Mouse (Mus musculus): ENCODE measurements around the gene Aldh3b1. TPM values are rescaled to one million over a fixed set of nuclear protein-coding genes. Genes with fewer than 3 reads are reported as not detected.
"Not testable (repeated sequence)": the region's sequence is repeated elsewhere in the genome, so short reads cannot be mapped to it uniquely, and the experiment has no call there.

Gene Aldh3b1
- polyA plus RNA-seq, 1 experiment from 2014 or later: 0.65 TPM

DNA sequence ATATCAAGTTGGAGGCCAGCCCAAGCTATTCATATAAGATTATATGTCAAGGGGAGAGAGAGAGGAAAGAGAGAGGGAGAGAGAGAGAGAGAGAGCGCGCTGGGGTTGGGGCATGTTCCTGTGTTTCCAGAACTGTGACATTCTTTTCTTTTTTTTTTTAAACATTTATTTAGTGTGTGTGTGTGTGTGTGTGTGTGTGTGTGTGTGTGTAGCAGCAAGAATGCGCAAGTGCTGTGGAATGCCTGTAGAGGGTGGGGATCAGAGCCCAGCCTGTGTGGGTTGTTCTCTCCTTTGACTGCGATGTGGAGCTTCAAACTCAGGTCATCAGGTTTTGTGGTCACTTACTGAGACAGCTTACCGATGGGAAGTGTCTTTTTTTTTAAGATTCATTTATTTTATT is 30.6 kb upstream of the Aldh3b1 start:
- WGBS: 94% methylated on average over 5 of the region's 5 CpGs
- Histone ChIP-seq H3K9me3 (ENCODE audit: control insufficient read depth, low read length) (no peaks in the 10 kb centered on the region), H3K36me3 (ENCODE audit: control insufficient read depth, insufficient read depth, low read length) (no peaks in the 10 kb centered on the region), H3K4me2 (ENCODE audit: low read depth) (no peak overlapping the region), H3K4me3 (ENCODE audit: low read depth, low read length) (no peak overlapping the region), H3K27ac (ENCODE audit: low read depth, low read length) (no peak overlapping the region), H3K27me3 (ENCODE audit: control insufficient read depth, insufficient read depth, low read length) (no peaks in the 10 kb centered on the region), H3K9ac (ENCODE audit: low read length) (no peak overlapping the region), H3K4me1 (ENCODE audit: control insufficient read depth, insufficient read depth, low read length) (no peaks in the 10 kb centered on the region)
- ATAC-seq (ENCODE audit: insufficient read depth, low FRiP score, low TSS enrichment): no peak
- DNase-seq (ENCODE audit: low spot score): no peak

DNA sequence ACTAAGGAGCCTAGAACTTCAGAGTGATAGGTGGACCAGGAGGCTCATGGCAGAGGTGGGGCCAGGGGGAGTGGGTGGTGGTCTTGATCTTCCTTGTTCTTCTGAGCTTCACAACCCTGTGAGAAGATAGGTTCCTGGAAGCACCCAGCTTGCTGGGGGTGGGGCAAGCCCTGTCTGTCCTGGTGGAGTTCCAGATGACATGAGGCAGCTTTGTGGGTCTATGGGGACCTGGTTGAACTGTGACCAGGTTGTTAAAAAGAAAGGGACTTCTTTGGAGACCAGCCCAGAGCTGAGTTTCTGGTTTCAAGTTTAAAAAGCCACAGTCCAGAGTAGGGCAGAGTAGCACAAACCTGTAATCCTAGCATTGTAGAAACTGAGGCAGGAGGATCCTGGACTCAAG is 29.4 kb upstream of the Aldh3b1 start:
- Histone ChIP-seq H3K4me1 (ENCODE audit: control insufficient read depth, insufficient read depth, low read length) (no peaks in the 10 kb centered on the region), H3K36me3 (ENCODE audit: control insufficient read depth, insufficient read depth, low read length) (no peaks in the 10 kb centered on the region), H3K27ac (ENCODE audit: low read depth, low read length) (no peak overlapping the region)

DNA sequence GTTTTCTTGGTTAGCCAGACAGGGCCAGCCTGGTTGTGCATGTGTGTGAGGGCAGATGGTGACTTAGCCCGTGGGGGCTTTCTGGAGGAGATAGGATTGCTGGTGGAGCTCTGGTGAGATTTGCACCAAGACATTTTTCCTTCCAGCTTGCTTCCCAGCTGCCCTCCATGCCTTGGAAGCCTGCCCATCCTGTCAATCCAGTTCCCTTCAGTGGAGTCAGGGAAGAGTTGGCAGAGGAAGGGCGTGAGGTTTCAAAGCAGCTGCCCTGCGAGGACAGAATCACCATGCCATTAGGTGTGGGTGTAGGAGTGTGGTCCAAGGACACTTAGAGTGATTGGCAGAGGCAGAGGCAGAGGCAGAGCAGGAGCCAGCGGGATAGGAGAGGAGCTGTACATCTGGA is 28.9 kb upstream of the Aldh3b1 start, which contains the start of gene Aldh3b3:
Gene Aldh3b3 (plus strand): TSS at position 176 of the 400 bp plus-strand sequence.
- DNase-seq (ENCODE audit: low spot score) (no peak), ATAC-seq (ENCODE audit: insufficient read depth, low FRiP score, low TSS enrichment) (no peak)
- WGBS: 80% methylated on average over 4 of the region's 4 CpGs
- no peak within 1 kb of the TSS for H3K4me2 ChIP-seq (ENCODE audit: low read depth)
- H3K36me3 ChIP-seq (ENCODE audit: control insufficient read depth, insufficient read depth, low read length): no peaks in the 10 kb centered on the region
- H3K9ac ChIP-seq (ENCODE audit: low read length): no peak within 1 kb of the TSS
- H3K4me1 ChIP-seq (ENCODE audit: control insufficient read depth, insufficient read depth, low read length): no peaks in the 10 kb centered on the region
- H3K27ac ChIP-seq (ENCODE audit: low read depth, low read length): no peak within 1 kb of the TSS
- H3K27me3 ChIP-seq (ENCODE audit: control insufficient read depth, insufficient read depth, low read length): no peaks in the 10 kb centered on the region
- no peaks in the 10 kb centered on the region for H3K9me3 ChIP-seq (ENCODE audit: control insufficient read depth, low read length)
- no peak within 1 kb of the TSS for H3K4me3 ChIP-seq (ENCODE audit: low read depth, low read length)

More for the DNA sequence above, 29.4 kb upstream of the Aldh3b1 start:
- H3K9ac ChIP-seq (ENCODE audit: low read length): no peak overlapping the region
- no peak for ATAC-seq (ENCODE audit: insufficient read depth, low FRiP score, low TSS enrichment)
- no peak overlapping the region for H3K4me3 ChIP-seq (ENCODE audit: low read depth, low read length)
- H3K4me2 ChIP-seq (ENCODE audit: low read depth): no peak overlapping the region
- no peaks in the 10 kb centered on the region for H3K27me3 ChIP-seq (ENCODE audit: control insufficient read depth, insufficient read depth, low read length)
- DNase-seq (ENCODE audit: low spot score): no peak
- H3K9me3 ChIP-seq (ENCODE audit: control insufficient read depth, low read length): no peaks in the 10 kb centered on the region

DNA sequence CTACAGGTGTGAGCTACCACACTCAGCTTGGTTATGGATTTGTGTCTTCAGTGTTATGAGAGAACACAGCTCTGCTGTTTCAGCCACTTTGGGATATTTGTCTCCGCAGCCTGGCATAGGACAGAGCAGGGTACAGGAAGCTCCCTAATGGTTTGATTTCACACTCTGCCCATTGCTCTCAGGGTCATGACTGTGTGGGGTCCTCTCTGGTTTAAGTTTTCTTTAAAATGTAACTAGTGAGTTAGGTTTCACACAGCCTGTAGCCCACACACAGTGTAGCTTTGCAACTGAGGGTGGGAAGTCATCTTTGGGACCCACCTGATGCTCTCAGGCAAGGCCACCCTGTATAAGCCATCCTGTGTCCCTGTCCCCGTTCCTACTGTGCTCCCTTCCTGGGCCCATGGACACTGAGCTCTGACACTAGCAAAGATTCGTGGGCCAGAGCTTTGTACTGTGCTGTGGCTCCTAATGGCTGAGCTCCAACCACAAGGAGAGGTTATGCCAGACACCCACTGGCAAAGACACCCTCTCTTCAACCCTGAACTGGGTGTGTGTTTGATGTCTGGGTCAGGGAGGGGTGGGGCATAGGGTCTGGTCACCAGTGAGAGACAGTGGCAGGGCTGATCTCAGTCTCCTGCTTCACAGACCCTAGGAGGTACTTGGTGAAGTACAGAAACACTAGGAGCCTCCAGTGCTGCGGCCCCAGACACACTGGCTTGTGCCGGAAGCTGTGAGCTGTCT is 27.9 kb upstream of the Aldh3b1 start:
- not testable (repeated sequence) for H3K4me3 ChIP-seq (ENCODE audit: low read depth, low read length); H3K4me1 ChIP-seq (ENCODE audit: control insufficient read depth, insufficient read depth, low read length); ATAC-seq (ENCODE audit: insufficient read depth, low FRiP score, low TSS enrichment); DNase-seq (ENCODE audit: low spot score); H3K27me3 ChIP-seq (ENCODE audit: control insufficient read depth, insufficient read depth, low read length); H3K9me3 ChIP-seq (ENCODE audit: control insufficient read depth, low read length); H3K36me3 ChIP-seq (ENCODE audit: control insufficient read depth, insufficient read depth, low read length); H3K4me2 ChIP-seq (ENCODE audit: low read depth); H3K9ac ChIP-seq (ENCODE audit: low read length); H3K27ac ChIP-seq (ENCODE audit: low read depth, low read length)
- 77% methylated on average over 4 of the region's 5 CpGs for WGBS

DNA sequence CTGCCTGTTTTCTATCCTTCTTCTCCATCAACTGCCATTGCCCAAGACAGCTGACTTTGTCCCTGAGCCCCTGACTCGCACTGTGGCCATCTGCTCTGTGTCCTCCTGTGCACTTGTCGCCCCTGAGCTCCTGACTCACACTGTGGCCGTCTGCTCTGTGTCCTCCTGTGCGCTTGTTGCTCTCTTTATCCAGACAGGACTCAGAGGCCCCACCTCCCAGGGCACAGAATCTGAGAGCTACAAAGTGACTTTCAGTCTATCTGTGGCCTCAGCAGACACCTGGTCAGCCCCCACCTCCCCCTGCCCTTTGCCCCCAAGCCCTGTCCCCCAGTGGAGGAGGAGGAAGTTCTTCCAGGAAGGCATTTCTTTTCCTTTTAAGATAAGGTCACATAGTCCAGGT is 26.2 kb upstream of the Aldh3b1 start:
- no peaks in the 10 kb centered on the region for H3K27me3 ChIP-seq (ENCODE audit: control insufficient read depth, insufficient read depth, low read length)
- ATAC-seq (ENCODE audit: insufficient read depth, low FRiP score, low TSS enrichment) (no peak), DNase-seq (ENCODE audit: low spot score) (no peak)
- no peaks in the 10 kb centered on the region for H3K36me3 ChIP-seq (ENCODE audit: control insufficient read depth, insufficient read depth, low read length)
- no peak overlapping the region for H3K9ac ChIP-seq (ENCODE audit: low read length)
- no peaks in the 10 kb centered on the region for H3K4me1 ChIP-seq (ENCODE audit: control insufficient read depth, insufficient read depth, low read length)
- WGBS: 53% methylated on average over 4 of the region's 4 CpGs
- no peak overlapping the region for H3K4me2 ChIP-seq (ENCODE audit: low read depth)
- H3K27ac ChIP-seq (ENCODE audit: low read depth, low read length): no peak overlapping the region
- H3K9me3 ChIP-seq (ENCODE audit: control insufficient read depth, low read length): no peaks in the 10 kb centered on the region
- H3K4me3 ChIP-seq (ENCODE audit: low read depth, low read length): no peak overlapping the region

DNA sequence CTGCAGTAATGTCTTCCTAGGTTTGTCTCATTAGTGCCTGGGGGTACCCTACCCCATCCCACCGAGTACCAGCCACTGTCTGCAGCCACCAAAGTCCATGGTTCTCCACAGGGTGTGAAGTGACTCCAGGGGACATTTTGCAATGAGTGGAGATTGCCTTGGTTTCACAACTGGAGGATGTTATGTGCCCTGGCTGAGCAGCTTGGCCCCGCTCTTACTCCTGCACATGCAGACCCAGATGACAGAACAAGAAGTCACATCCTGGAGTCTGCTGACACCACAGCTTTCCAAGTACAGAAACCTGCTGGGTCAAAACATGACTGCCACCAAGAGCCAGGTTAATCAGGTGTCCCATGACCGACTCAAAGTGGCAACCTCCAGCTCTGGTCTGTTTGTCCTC is 25.4 kb upstream of the Aldh3b1 start:
- DNase-seq (ENCODE audit: low spot score) (no peak), ATAC-seq (ENCODE audit: insufficient read depth, low FRiP score, low TSS enrichment) (no peak)
- H3K4me2 ChIP-seq (ENCODE audit: low read depth): no peak overlapping the region
- H3K9me3 ChIP-seq (ENCODE audit: control insufficient read depth, low read length): no peaks in the 10 kb centered on the region
- no peak overlapping the region for H3K9ac ChIP-seq (ENCODE audit: low read length)
- H3K27ac ChIP-seq (ENCODE audit: low read depth, low read length): no peak overlapping the region
- no peaks in the 10 kb centered on the region for H3K36me3 ChIP-seq (ENCODE audit: control insufficient read depth, insufficient read depth, low read length)
- H3K4me3 ChIP-seq (ENCODE audit: low read depth, low read length): no peak overlapping the region
- H3K4me1 ChIP-seq (ENCODE audit: control insufficient read depth, insufficient read depth, low read length): no peaks in the 10 kb centered on the region
- 77% methylated on average over 3 of the region's 3 CpGs for WGBS
- H3K27me3 ChIP-seq (ENCODE audit: control insufficient read depth, insufficient read depth, low read length): no peaks in the 10 kb centered on the region

DNA sequence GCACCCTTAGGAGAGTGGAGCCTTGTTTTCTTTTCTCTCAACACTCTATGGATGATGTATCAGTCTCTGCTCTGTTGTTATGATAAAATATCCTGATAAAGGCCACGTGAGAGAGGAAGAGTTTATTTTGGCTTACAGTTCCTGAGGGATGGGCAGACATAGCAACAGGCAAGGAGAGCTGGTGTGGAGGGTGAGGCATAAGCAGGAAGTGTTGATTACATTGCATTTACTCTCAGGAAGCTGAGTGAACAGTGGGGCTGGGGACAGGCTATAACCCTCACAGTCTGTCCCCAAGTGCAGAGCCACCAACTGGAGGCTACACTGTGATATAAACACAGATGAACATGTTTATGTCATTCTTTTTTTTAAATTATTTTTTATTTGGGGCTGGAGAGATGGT is 22.5 kb upstream of the Aldh3b1 start:
- Histone ChIP-seq H3K27me3 (ENCODE audit: control insufficient read depth, insufficient read depth, low read length) (no peaks in the 10 kb centered on the region), H3K27ac (ENCODE audit: low read depth, low read length) (no peak overlapping the region), H3K9me3 (ENCODE audit: control insufficient read depth, low read length) (no peaks in the 10 kb centered on the region), H3K4me1 (ENCODE audit: control insufficient read depth, insufficient read depth, low read length) (no peaks in the 10 kb centered on the region), H3K9ac (ENCODE audit: low read length) (no peak overlapping the region), H3K36me3 (ENCODE audit: control insufficient read depth, insufficient read depth, low read length) (no peaks in the 10 kb centered on the region), H3K4me2 (ENCODE audit: low read depth) (no peak overlapping the region), H3K4me3 (ENCODE audit: low read depth, low read length) (no peak overlapping the region)
- ATAC-seq (ENCODE audit: insufficient read depth, low FRiP score, low TSS enrichment) (no peak), DNase-seq (ENCODE audit: low spot score) (no peak)
- WGBS: 48% methylated on average over 1 of the region's 1 CpGs

DNA sequence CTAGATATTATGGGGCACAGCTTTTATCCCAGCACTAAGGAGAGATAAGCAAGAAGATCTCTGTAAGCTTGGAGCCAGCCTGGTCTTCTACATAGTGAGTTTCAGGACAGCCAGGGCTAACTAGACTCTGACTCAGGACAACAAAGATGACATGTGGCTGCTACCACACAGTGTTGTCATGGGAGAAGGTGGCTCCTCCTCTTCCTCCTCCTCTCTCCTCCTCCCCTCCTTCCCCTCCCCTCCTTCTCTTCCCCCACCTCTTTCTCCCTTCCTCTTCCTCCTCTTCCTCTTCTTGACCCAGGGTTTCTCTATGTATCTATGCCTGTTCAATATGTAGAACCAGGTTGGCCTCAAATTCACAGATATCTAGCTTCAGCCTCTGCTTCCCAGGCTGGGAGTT is 21.9 kb upstream of the Aldh3b1 start:
- no peak for DNase-seq (ENCODE audit: low spot score)
- no peaks in the 10 kb centered on the region for H3K27me3 ChIP-seq (ENCODE audit: control insufficient read depth, insufficient read depth, low read length)
- no peaks in the 10 kb centered on the region for H3K36me3 ChIP-seq (ENCODE audit: control insufficient read depth, insufficient read depth, low read length)
- H3K9me3 ChIP-seq (ENCODE audit: control insufficient read depth, low read length): no peaks in the 10 kb centered on the region
- no peak for ATAC-seq (ENCODE audit: insufficient read depth, low FRiP score, low TSS enrichment)
- H3K27ac ChIP-seq (ENCODE audit: low read depth, low read length): no peak overlapping the region
- H3K4me3 ChIP-seq (ENCODE audit: low read depth, low read length): no peak overlapping the region
- no peaks in the 10 kb centered on the region for H3K4me1 ChIP-seq (ENCODE audit: control insufficient read depth, insufficient read depth, low read length)
- H3K9ac ChIP-seq (ENCODE audit: low read length): no peak overlapping the region
- H3K4me2 ChIP-seq (ENCODE audit: low read depth): no peak overlapping the region

DNA sequence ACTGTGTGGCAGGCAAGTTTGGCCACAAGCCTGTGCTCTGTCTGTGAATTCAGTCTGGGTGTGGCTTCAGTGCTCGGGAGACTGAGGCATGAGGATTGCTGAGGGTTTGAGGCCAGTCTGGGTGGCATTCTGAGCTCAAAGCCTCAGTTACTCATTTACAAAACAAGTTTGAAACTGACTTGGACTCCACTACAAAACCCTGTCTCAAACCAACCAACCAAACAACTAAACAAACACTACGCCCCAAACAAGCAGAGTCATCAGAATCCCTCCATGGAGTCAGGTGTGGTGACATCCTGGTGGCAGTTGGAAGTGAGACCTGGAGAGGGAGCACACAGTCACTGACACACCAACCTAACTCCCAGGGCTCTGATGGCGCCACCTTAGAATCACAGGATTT is 20.7 kb upstream of the Aldh3b1 start:
- ATAC-seq (ENCODE audit: insufficient read depth, low FRiP score, low TSS enrichment) (no peak), DNase-seq (ENCODE audit: low spot score) (no peak)
- WGBS: 81% methylated on average over 3 of the region's 3 CpGs
- H3K4me2 ChIP-seq (ENCODE audit: low read depth): no peak overlapping the region
- H3K9me3 ChIP-seq (ENCODE audit: control insufficient read depth, low read length): no peaks in the 10 kb centered on the region
- no peak overlapping the region for H3K4me3 ChIP-seq (ENCODE audit: low read depth, low read length)
- no peaks in the 10 kb centered on the region for H3K4me1 ChIP-seq (ENCODE audit: control insufficient read depth, insufficient read depth, low read length)
- H3K27ac ChIP-seq (ENCODE audit: low read depth, low read length): no peak overlapping the region
- no peaks in the 10 kb centered on the region for H3K27me3 ChIP-seq (ENCODE audit: control insufficient read depth, insufficient read depth, low read length)
- no peak overlapping the region for H3K9ac ChIP-seq (ENCODE audit: low read length)
- H3K36me3 ChIP-seq (ENCODE audit: control insufficient read depth, insufficient read depth, low read length): no peaks in the 10 kb centered on the region

Measured in neural tube, embryonic 11.5 days (tissue).